Mouse (Mus musculus): ENCODE results near the gene B230217C12Rik.

DNA sequence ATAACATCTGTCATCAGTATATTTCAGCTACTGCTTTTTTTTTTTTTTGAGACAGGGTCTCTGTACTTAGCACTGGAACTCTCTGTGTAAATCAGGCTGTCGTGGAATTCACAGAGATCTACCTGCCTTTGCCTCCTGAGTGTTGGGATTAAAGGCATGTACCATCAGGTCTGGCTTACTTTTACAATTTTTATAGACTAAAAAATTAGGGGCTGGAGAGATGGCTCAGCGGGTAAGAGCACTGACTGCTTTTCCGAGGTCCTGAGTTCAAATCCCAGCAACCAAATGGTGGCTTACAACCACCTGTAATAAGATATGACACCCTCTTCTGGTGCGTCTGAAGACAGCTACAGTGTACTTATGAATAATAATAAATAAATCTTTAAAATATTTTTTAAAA lies 39.8 kb downstream of the B230217C12Rik start:
- no peak for TF ChIP-seq POLR2A (IDR thresholded peaks at IDR 0.05; ENCODE audit: borderline replicate concordance, extremely low read depth, insufficient read depth, insufficient read length, poor library complexity, severe bottlenecking)
- no peak for TF ChIP-seq CTCF (IDR thresholded peaks at IDR 0.05; ENCODE audit: borderline replicate concordance, extremely low read depth, insufficient read depth, insufficient read length)
